Mouse (Mus musculus): ENCODE measurements around the gene Ccm2. TPM values are rescaled to one million over a fixed set of nuclear protein-coding genes. Genes with fewer than 3 reads are reported as not detected.

The Ccm2 gene
- polyA plus RNA-seq, 1 experiment = 22.5 TPM

DNA sequence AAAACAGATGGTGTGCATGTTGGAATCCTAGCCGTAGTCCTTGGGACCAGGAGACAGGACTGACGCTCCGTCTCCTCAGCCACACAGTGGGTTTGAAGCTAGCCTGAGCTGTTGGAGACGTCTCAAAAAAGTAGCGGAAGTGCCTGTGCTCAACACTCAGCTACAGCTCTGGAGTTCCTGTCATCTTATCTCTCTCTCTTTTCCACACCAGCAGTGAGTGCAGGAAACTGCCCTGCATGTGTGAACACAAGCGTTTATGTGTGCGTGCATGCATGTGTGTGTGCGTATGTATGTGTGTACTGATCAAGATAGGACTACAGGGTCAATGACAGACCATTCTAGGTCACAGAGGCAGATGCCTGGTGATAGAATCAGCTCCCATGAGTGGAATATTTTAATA lies 21.3 kb downstream of the Ccm2 start:
- no peak for TF ChIP-seq CTCF (IDR thresholded peaks at IDR 0.05; ENCODE audit: control insufficient read depth, insufficient read depth, insufficient replicate concordance, low read depth, low read length)
- TF ChIP-seq POLR2A (IDR thresholded peaks at IDR 0.05; ENCODE audit: control insufficient read depth, low read depth, low read length) = no peak
- Histone ChIP-seq H3K27me3 (ENCODE audit: control insufficient read depth, insufficient read depth, low read length) (no peaks in the 10 kb centered on the region), H3K4me1 (ENCODE audit: control insufficient read depth, insufficient read depth, low read length) (no peaks in the 10 kb centered on the region; the same call in 1 of the 2 replicates), H3K36me3 (ENCODE audit: control insufficient read depth, insufficient read depth, low read length) (no peaks in the 10 kb centered on the region), H3K4me3 (ENCODE audit: control insufficient read depth, low read depth, low read length) (no peak overlapping the region), H3K27ac (ENCODE audit: control insufficient read depth, insufficient read depth, low read depth, low read length) (no peak overlapping the region)

DNA sequence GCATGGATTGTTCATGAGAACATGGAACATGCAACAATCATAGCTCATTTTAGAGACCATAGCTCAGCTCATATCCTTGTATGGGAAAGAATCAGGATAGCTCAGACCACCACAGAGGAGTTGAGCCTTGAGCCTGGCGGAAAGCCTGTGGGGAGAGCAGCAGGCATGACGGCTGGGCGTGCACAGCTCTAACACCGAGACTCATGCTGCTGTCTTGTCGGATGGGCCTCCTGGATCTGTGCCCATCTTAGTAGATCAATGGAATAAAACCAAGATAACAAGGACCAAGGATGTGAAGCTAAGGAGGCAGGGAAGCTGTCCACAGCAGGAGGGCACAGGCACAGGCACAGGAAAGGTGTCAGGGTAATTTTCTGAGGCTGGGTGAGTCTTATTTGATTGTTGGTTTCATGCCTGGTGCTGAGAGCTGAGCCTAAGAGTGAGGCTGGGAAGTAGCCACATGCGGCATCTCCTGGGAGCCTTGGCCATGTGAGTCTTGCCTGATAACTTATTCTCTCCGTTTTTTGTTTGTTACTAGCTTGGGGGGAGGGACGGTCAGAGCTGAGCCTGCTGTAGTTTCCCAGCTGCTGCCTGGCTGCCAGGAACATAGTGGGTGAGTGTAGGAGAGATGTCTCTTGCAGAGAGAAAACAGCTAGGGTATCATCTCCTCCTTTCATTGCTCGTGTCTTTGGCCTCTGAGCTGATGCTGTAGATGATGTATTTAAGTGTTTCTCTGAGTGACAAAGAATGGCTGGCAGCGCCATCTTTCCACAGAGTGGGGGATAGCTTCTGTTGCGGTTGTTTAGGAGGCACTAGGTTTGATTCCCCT lies 22.1 kb downstream of the Ccm2 start:
- Histone ChIP-seq H3K36me3 (ENCODE audit: control insufficient read depth, insufficient read depth, low read length) (no peaks in the 10 kb centered on the region), H3K27me3 (ENCODE audit: control insufficient read depth, insufficient read depth, low read length) (no peaks in the 10 kb centered on the region), H3K4me1 (ENCODE audit: control insufficient read depth, insufficient read depth, low read length) (no peaks in the 10 kb centered on the region; the same call in 1 of the 2 replicates), H3K4me3 (ENCODE audit: control insufficient read depth, low read depth, low read length) (no peak overlapping the region), H3K27ac (ENCODE audit: control insufficient read depth, insufficient read depth, low read depth, low read length) (no peak overlapping the region)
- no peak for TF ChIP-seq CTCF (IDR thresholded peaks at IDR 0.05; ENCODE audit: control insufficient read depth, insufficient read depth, insufficient replicate concordance, low read depth, low read length)
- TF ChIP-seq POLR2A (IDR thresholded peaks at IDR 0.05; ENCODE audit: control insufficient read depth, low read depth, low read length) = no peak

DNA sequence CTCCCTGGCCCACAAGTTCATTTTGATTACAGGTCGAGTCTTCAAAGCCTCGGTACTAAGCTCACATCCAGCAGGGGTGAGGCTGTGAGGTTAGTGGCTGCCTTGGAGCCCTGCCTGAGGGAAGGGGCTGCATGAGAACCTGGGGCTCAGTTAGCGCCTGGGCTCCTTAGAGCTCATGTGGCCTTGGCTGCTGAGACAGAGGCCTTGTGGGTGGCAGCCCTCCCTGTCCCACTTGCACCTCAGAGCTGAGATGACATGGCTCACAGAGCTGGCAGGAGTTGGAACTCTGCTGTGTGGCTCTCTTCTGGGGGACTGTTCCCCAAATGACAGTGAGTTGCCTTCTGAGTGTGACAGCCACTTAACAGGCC lies 22.7 kb downstream of the Ccm2 start:
- Histone ChIP-seq H3K4me1 (ENCODE audit: control insufficient read depth, insufficient read depth, low read length) (no peaks in the 10 kb centered on the region; the same call in 1 of the 2 replicates), H3K4me3 (ENCODE audit: control insufficient read depth, low read depth, low read length) (no peak overlapping the region), H3K27ac (ENCODE audit: control insufficient read depth, insufficient read depth, low read depth, low read length) (no peak overlapping the region), H3K27me3 (ENCODE audit: control insufficient read depth, insufficient read depth, low read length) (no peaks in the 10 kb centered on the region), H3K36me3 (ENCODE audit: control insufficient read depth, insufficient read depth, low read length) (no peaks in the 10 kb centered on the region)
- TF ChIP-seq POLR2A (IDR thresholded peaks at IDR 0.05; ENCODE audit: control insufficient read depth, low read depth, low read length) (no peak), CTCF (IDR thresholded peaks at IDR 0.05; ENCODE audit: control insufficient read depth, insufficient read depth, insufficient replicate concordance, low read depth, low read length) (no peak)

DNA sequence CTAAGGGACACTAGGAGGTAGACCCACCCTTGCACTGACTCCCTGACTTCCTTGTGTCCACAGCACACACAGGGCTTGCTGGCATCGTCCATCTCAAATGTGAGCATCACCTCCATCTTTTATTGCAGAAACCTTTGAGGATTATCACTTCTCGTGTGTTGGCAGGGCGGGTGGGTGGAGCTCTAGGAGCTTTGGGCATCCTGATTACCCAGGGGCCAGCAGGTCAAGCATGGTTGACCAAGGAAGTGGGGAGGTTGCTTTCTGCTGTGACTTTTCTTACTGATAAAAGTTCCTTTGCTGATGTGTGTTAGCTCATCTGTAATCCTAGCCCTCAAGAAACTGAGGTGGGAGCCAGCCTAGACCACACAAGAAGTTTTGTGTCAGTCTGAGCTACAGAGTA lies 29.5 kb downstream of the Ccm2 start:
- Histone ChIP-seq H3K27me3 (ENCODE audit: control insufficient read depth, insufficient read depth, low read length) (no peaks in the 10 kb centered on the region), H3K27ac (ENCODE audit: control insufficient read depth, insufficient read depth, low read depth, low read length) (no peak overlapping the region), H3K4me1 (ENCODE audit: control insufficient read depth, insufficient read depth, low read length) (no peaks in the 10 kb centered on the region), H3K36me3 (ENCODE audit: control insufficient read depth, insufficient read depth, low read length) (no peaks in the 10 kb centered on the region), H3K4me3 (ENCODE audit: control insufficient read depth, low read depth, low read length) (no peak overlapping the region)
- TF ChIP-seq POLR2A (IDR thresholded peaks at IDR 0.05; ENCODE audit: control insufficient read depth, low read depth, low read length) (no peak), CTCF (IDR thresholded peaks at IDR 0.05; ENCODE audit: control insufficient read depth, insufficient read depth, insufficient replicate concordance, low read depth, low read length) (no peak)

DNA sequence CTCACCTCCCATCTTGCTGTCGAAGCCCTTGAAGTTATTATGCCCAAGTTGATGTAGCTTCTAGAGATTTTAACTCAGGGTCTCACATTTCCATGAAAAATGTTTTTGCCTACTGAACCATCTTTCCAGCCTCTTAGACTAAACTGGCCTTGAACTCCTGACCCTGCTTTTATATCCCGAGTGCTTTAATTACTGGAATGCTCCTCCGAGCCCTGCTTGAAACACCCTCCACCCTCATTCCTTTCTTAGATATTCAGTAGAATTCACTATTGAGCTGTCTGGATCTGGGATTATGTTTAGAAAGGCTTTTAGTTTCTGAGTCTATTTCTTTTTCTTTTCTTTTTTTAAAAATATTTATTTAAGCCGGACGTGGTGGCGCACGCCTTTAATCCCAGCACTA lies 32.7 kb downstream of the Ccm2 start:
- Histone ChIP-seq H3K36me3 (ENCODE audit: control insufficient read depth, insufficient read depth, low read length) (no peaks in the 10 kb centered on the region), H3K27me3 (ENCODE audit: control insufficient read depth, insufficient read depth, low read length) (no peaks in the 10 kb centered on the region), H3K4me3 (ENCODE audit: control insufficient read depth, low read depth, low read length) (no peak overlapping the region), H3K27ac (ENCODE audit: control insufficient read depth, insufficient read depth, low read depth, low read length) (no peak overlapping the region), H3K4me1 (ENCODE audit: control insufficient read depth, insufficient read depth, low read length) (no peaks in the 10 kb centered on the region)
- TF ChIP-seq POLR2A (IDR thresholded peaks at IDR 0.05; ENCODE audit: control insufficient read depth, low read depth, low read length) = no peak
- TF ChIP-seq CTCF (IDR thresholded peaks at IDR 0.05; ENCODE audit: control insufficient read depth, insufficient read depth, insufficient replicate concordance, low read depth, low read length) = no peak

DNA sequence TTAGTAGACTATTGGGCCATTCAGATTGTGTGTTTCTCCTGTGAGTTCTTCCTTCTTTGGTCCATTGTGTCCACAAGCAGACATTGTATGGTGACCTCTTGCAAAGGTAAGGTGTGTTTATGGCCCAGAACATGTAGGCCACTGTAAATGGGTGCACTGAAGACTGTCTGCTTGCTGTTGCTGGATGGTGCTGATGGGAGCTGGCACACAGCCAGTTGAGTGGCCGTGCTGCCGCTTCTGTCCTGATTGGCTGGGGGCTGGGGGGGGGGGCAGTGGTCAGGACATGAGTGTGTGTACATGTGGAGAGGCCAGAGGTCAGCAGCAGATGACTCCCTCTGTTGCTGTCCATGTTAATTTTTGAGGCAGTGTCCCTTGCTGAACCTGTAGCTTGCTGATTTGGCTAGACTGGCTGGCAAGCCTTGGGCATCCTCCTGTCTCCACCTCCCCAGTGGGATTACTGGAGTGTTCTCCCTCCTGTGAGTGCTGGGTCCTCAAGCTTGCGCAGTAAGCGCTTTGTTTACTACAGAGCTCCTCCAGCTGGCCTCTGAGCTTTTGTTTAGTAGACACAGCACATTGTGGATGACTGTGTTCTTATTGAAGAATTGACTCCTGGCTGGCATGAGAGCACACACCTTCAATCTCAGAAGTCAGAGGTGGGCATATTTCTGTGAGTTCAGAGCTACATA lies 33.5 kb downstream of the Ccm2 start:
- H3K27ac ChIP-seq (ENCODE audit: control insufficient read depth, insufficient read depth, low read depth, low read length) = no peak overlapping the region
- H3K4me3 ChIP-seq (ENCODE audit: control insufficient read depth, low read depth, low read length) = no peak overlapping the region
- H3K27me3 ChIP-seq (ENCODE audit: control insufficient read depth, insufficient read depth, low read length) = no peaks in the 10 kb centered on the region
- no peaks in the 10 kb centered on the region for H3K4me1 ChIP-seq (ENCODE audit: control insufficient read depth, insufficient read depth, low read length)
- TF ChIP-seq POLR2A (IDR thresholded peaks at IDR 0.05; ENCODE audit: control insufficient read depth, low read depth, low read length) = no peak
- TF ChIP-seq CTCF (IDR thresholded peaks at IDR 0.05; ENCODE audit: control insufficient read depth, insufficient read depth, insufficient replicate concordance, low read depth, low read length) = no peak
- no peaks in the 10 kb centered on the region for H3K36me3 ChIP-seq (ENCODE audit: control insufficient read depth, insufficient read depth, low read length)

DNA sequence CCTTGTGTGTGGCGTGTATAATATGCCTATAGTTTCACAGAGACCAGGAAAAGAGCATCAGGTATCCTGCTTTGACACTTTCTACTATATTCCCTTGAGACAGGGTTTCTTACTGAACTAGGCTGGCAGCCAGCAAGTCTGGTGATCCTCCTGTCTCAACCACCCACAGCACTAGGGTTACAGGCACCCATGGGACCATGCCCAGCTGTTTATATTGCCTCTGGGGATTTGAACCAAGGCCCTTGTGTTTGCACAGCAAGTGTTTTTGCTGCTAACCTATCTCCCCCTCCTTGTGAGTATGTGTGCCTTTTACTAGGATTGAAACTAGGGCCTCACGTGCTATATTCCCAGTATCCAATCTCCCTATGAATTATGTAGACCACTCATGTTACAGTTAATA lies 34.9 kb downstream of the Ccm2 start:
- H3K36me3 ChIP-seq (ENCODE audit: control insufficient read depth, insufficient read depth, low read length) = no peaks in the 10 kb centered on the region
- no peak for TF ChIP-seq POLR2A (IDR thresholded peaks at IDR 0.05; ENCODE audit: control insufficient read depth, low read depth, low read length)
- no peak for TF ChIP-seq CTCF (IDR thresholded peaks at IDR 0.05; ENCODE audit: control insufficient read depth, insufficient read depth, insufficient replicate concordance, low read depth, low read length)
- H3K4me1 ChIP-seq (ENCODE audit: control insufficient read depth, insufficient read depth, low read length) = no peaks in the 10 kb centered on the region
- H3K27ac ChIP-seq (ENCODE audit: control insufficient read depth, insufficient read depth, low read depth, low read length) = no peak overlapping the region
- no peaks in the 10 kb centered on the region for H3K27me3 ChIP-seq (ENCODE audit: control insufficient read depth, insufficient read depth, low read length)
- no peak overlapping the region for H3K4me3 ChIP-seq (ENCODE audit: control insufficient read depth, low read depth, low read length)
